Mouse (Mus musculus) hindbrain, embryonic 11.5 days (tissue): Measurements from ENCODE around the gene Pafah1b1. TPM values are rescaled to one million over a fixed set of nuclear protein-coding genes. Genes with fewer than 3 reads are reported as not detected.

Source experiments
- ATAC-seq: fragments of 200-750 bp; cut with Nextera tagmentation; 2 replicates; pipeline ENCODE4 v1.8.0; 2017; ENCODE audit warnings: mild to moderate bottlenecking, moderate TSS enrichment, moderate library complexity; ENCODE audit not compliant: low FRiP score
- DNase-seq: peaks from one replicate; pipeline ENCODE4 v3.0.0-alpha.2; 2015; ENCODE audit warnings: low spot score
- H3K27ac ChIP-seq: fragments of 300-500 bp; sonication (generic); 2 replicates; pipeline ENCODE4 v1.5.1; 2014; ENCODE audit warnings: mild to moderate bottlenecking, low read depth, low read length
- H3K27me3 ChIP-seq: fragments of 300-500 bp; sonication (generic); 2 replicates; pipeline ENCODE4 v1.6.1; 2014; ENCODE audit warnings: mild to moderate bottlenecking, low read length, moderate library complexity, mixed read lengths; ENCODE audit not compliant: control insufficient read depth, insufficient read depth
- H3K36me3 ChIP-seq: fragments of 300-500 bp; sonication (generic); 2 replicates; pipeline ENCODE4 v1.6.1; 2014; ENCODE audit warnings: mild to moderate bottlenecking, low read length, moderate library complexity, mixed read lengths; ENCODE audit not compliant: control insufficient read depth, insufficient read depth
- H3K4me1 ChIP-seq: fragments of 300-500 bp; sonication (generic); replicated peaks from 2 replicates; pipeline ENCODE4 v1.6.1; 2014; ENCODE audit warnings: low read length, mixed read lengths; ENCODE audit not compliant: control insufficient read depth, insufficient read depth
- H3K4me2 ChIP-seq: fragments of 300-500 bp; sonication (generic); replicated peaks from 2 replicates; pipeline ENCODE4 v1.6.1; 2014; ENCODE audit warnings: mild to moderate bottlenecking, low read depth, low read length
- H3K4me3 ChIP-seq: fragments of 300-500 bp; sonication (generic); 2 replicates; pipeline ENCODE4 v1.5.1; 2014; ENCODE audit warnings: low read depth, low read length
- H3K9ac ChIP-seq: fragments of 300-500 bp; sonication (generic); 2 replicates; pipeline ENCODE4 v1.6.1; 2014; ENCODE audit warnings: low read depth, low read length
- H3K9me3 ChIP-seq: fragments of 300-500 bp; sonication (generic); 2 replicates; pipeline ENCODE4 v1.6.1; 2016; ENCODE audit warnings: low read length; ENCODE audit not compliant: control insufficient read depth
- WGBS: fragments of 180-500 bp; shearing (Covaris S2); extraction: QIAGEN DNeasy Blood & Tissue Kit; methylation state at CpG from one replicate; pipeline ENCODE4 v1.1.7; 2014; 5-methylcytosine and 5-hydroxymethylcytosine counted together
- polyA plus RNA-seq: library from polyadenylated mRNA; unstranded; fragments of >200 nt; fragmentation: Nextera tagmentation; extraction: Ambion mirVana; gene quantifications from 2 replicates; pipeline ENCODE4 v1.2.1, GENCODE M21; 2014

Gene Pafah1b1
- polyA plus RNA-seq, 1 experiment from 2014 or later = 118 TPM

DNA sequence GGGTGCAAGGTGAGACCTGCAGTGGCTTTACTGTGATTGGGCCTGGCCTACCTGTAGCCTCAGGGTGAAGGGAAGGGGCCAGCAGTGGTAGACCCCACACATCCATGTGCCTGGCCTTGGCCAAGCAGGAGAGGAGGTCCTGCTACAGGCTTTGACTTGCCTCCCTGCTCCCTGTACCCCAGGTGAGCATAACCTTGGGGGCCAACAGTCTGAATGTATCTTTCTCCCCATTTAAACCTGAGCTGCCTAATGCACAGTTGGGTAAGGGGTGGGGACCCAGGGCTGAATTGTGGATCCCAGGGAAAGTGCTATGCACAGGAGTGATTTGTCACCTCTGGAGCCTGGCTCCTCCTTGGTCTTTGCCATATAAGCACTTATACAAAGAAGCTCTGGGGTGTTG, 54.3 kb downstream of the Pafah1b1 start:
- ATAC-seq = no peak
- DNase-seq = no peak
- Histone ChIP-seq H3K4me1 (no peaks in the 10 kb centered on the region), H3K9ac (no peak overlapping the region), H3K27ac (no peak overlapping the region), H3K27me3 (no peaks in the 10 kb centered on the region), H3K4me2 (no peak overlapping the region), H3K36me3 (peaks cover 8% of the 10 kb centered on the region; the same call in 1 of the 2 replicates), H3K9me3 (no peaks in the 10 kb centered on the region), H3K4me3 (no peak overlapping the region)

DNA sequence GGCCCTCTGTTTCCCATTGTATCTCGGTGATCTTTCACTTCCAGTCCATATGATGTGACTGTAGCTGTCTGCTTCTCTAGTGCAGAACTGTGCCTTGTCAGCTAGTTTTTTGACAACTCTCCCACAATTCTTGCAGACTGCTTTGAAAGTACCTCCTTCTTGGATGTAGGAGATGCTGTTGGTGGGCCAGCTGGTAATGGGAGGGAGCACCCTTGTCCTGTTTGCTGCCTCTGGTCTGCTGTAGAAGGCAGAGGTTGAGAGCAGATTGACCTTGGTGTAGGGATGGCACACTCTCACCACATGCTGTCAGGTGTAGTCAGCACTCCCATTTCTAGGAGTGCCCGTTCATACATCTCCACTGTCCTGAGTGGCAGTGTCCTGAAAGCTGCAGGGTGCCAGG, 55.5 kb downstream of the Pafah1b1 start:
- DNase-seq (no peak), ATAC-seq (no peak)
- no peaks in the 10 kb centered on the region for H3K9me3 ChIP-seq
- no peak overlapping the region for H3K4me2 ChIP-seq
- H3K4me1 ChIP-seq = no peaks in the 10 kb centered on the region
- peaks cover 8% of the 10 kb centered on the region; the same call in 1 of the 2 replicates for H3K36me3 ChIP-seq
- no peak overlapping the region for H3K27ac ChIP-seq
- H3K27me3 ChIP-seq = no peaks in the 10 kb centered on the region
- no peak overlapping the region for H3K9ac ChIP-seq
- WGBS = 95% methylated on average over 2 of the region's 2 CpGs
- no peak overlapping the region for H3K4me3 ChIP-seq

DNA sequence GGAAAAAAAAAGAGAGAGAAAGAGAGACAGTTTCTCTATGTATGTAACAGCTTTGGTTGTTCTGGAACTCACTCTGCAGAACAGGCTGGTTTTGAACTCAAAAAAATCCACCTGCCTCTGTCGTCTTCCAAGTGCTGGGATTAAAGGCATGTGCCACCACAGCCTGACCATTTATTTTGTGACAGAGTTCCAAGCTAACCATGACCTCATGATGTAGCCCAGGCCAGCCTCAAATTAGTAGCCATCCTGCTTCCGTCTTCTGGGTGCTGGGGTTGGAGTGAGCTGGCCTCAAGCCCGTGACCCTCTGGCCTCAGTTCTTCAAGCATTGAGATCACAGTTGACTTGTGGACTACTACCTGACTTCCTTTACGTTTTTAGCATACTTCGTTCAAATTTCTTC, 56.0 kb downstream of the Pafah1b1 start:
- no peak overlapping the region for H3K4me3 ChIP-seq
- DNase-seq (no peak), ATAC-seq (no peak)
- peaks cover 13% of the 10 kb centered on the region; the same call in 1 of the 2 replicates for H3K36me3 ChIP-seq
- no peaks in the 10 kb centered on the region for H3K9me3 ChIP-seq
- no peak overlapping the region for H3K4me2 ChIP-seq
- H3K27me3 ChIP-seq = no peaks in the 10 kb centered on the region
- no peak overlapping the region for H3K9ac ChIP-seq
- H3K4me1 ChIP-seq = no peaks in the 10 kb centered on the region
- no peak overlapping the region for H3K27ac ChIP-seq
- whole genome bisulfite sequencing = 90% methylated on average over 5 of the region's 5 CpGs

DNA sequence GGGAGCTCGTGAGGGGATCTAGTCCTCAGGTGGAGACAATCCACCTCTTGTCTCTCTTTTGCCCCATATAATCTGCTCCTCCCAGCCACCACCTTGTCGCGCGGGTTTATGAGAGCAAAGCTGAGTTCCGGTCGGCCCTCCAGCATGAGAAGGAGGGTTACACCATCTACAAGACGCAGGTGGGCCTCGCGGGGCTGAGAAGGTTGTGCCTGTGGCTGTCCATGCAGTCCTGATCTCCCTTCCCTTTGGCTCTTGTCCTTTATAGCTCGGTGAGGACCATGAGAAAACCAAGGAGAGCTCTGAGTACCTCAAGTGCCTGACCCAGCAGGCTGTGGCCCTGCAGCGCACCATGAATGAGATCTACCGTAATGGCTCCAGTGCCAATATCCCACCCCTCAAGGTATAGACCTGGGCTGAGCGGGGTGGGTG, 56.9 kb downstream of the Pafah1b1 start:
- Histone ChIP-seq H3K4me3 (no peak overlapping the region), H3K9ac (no peak overlapping the region), H3K27ac (no peak overlapping the region), H3K4me2 (no peak overlapping the region), H3K9me3 (no peaks in the 10 kb centered on the region), H3K36me3 (peaks cover 13% of the 10 kb centered on the region; the same call in 1 of the 2 replicates), H3K4me1 (no peaks in the 10 kb centered on the region), H3K27me3 (no peaks in the 10 kb centered on the region)
- ATAC-seq (no peak), DNase-seq (no peak)
- WGBS = 93% methylated on average over 13 of the region's 13 CpGs

DNA sequence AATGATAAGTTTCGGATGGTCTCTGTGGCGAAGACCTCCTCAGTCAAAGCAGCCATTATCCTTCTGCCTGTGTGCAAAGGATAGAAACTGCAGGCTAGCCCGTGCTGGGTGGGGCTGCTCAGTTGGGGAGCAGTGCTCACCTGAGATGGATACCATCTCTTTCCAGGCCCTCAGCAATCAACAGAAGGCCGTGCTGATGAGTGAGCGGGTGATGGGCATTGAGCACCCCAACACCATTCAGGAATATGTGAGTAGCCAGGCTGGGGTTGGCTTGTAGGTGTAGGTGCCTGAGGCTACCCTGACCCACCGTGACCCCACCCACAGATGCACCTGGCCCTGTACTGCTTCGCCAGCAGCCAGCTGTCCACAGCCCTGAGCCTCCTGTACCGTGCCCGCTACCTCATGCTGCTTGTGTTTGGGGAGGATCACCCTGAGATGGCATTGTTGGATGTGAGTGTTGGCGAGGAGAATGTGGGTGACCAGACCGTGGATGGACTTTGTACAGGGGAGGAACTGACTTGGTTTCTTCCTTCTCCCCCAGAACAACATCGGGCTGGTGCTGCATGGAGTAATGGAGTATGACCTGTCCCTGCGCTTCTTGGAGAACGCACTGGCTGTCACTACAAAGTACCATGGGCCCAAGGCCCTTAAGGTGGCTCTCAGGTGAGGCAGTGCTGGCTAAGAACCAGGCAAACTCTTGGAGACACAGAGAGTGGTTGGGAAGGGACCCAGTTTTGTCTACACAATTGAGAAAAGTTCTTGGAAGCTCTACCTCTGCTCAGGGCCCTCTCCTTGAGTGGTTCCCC, 57.5 kb downstream of the Pafah1b1 start:
- ATAC-seq (no peak), DNase-seq (no peak)
- Histone ChIP-seq H3K9me3 (no peaks in the 10 kb centered on the region), H3K9ac (no peak overlapping the region), H3K4me1 (no peaks in the 10 kb centered on the region), H3K4me3 (no peak overlapping the region), H3K27me3 (no peaks in the 10 kb centered on the region), H3K36me3 (peaks cover 16% of the 10 kb centered on the region; the same call in 1 of the 2 replicates), H3K4me2 (no peak overlapping the region), H3K27ac (no peak overlapping the region)
- WGBS = 95% methylated on average over 14 of the region's 14 CpGs

DNA sequence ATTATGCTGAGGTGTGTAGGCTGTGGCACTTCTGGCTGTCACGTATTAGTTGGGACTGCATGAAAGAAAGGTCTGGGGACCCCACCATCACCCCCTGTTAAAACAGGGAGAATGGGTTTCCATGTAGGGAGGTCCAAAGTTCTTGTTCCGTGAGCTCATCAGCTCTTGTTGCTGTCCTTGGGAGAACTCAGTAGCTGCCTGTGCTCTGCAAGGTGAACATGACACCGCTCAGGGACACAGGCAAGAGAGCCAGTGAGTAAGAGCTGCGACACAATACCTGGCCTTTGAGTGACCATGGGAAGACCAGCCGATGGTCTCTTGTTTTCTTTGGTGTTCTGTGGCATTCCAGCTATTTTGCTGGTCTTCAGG, 58.2 kb downstream of the Pafah1b1 start:
- no peak overlapping the region for H3K9ac ChIP-seq
- H3K4me3 ChIP-seq = no peak overlapping the region
- H3K36me3 ChIP-seq = peaks cover 16% of the 10 kb centered on the region
- H3K4me1 ChIP-seq = no peaks in the 10 kb centered on the region
- WGBS = 89% methylated on average over 5 of the region's 5 CpGs
- no peaks in the 10 kb centered on the region for H3K9me3 ChIP-seq
- DNase-seq (no peak), ATAC-seq (no peak)
- no peak overlapping the region for H3K27ac ChIP-seq
- no peak overlapping the region for H3K4me2 ChIP-seq
- no peaks in the 10 kb centered on the region for H3K27me3 ChIP-seq

DNA sequence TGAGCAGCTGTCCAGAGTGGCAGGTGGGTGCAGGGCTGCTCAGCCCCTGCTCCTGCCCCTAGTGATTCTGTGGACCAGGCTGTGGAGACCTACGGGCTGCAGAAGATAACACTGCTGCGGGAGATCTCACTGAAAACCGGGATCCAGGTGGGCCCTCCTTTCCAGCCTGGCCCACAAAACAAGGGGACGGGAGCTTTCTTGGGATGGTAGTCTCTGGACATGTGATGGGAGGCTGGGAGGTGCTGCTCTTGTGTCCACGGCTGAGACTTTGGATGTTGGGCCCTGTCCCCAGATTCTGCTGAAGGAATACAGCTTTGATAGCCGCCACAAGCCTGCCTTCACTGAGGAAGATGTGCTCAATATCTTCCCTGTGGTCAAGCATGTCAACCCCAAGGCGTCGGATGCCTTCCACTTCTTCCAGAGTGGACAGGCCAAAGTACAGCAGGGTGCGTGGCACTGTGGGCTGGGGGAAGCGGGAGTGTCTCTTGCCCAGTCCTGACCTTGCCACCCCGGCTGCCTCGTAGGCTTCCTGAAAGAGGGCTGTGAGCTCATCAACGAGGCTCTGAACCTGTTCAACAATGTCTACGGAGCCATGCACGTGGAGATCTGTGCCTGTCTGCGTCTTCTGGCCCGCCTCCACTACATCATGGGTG, 58.7 kb downstream of the Pafah1b1 start:
- no peak overlapping the region for H3K27ac ChIP-seq
- no peak overlapping the region for H3K4me2 ChIP-seq
- 96% methylated on average over 17 of the region's 17 CpGs for WGBS
- no peaks in the 10 kb centered on the region for H3K27me3 ChIP-seq
- no peak for DNase-seq
- peaks cover 19% of the 10 kb centered on the region for H3K36me3 ChIP-seq
- no peaks in the 10 kb centered on the region for H3K4me1 ChIP-seq
- ATAC-seq = no peak
- no peak overlapping the region for H3K4me3 ChIP-seq
- no peaks in the 10 kb centered on the region for H3K9me3 ChIP-seq
- no peak overlapping the region for H3K9ac ChIP-seq

DNA sequence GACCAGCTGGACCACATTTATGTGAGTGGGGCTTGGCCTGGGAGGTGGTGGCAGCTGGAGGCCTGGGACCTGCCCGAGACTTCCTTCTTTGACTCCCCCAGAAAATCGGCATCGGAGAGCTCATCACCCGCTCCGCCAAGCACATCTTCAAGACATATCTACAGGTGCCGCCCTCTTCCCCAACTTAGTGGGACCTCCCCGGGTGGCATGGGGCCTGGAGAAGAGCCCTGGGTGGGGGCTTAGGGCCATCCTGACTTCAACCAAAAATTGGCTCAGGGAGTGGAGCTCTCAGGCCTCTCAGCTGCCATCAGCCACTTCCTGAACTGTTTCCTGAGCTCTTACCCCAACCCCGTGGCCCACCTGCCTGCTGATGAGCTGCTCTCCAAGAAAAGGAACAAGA, 59.6 kb downstream of the Pafah1b1 start:
- 95% methylated on average over 8 of the region's 8 CpGs for WGBS
- Histone ChIP-seq H3K4me2 (no peak overlapping the region), H3K27ac (no peak overlapping the region), H3K27me3 (no peaks in the 10 kb centered on the region), H3K9me3 (no peaks in the 10 kb centered on the region), H3K36me3 (peaks cover 24% of the 10 kb centered on the region), H3K9ac (no peak overlapping the region), H3K4me3 (no peak overlapping the region), H3K4me1 (no peaks in the 10 kb centered on the region)
- DNase-seq = no peak
- ATAC-seq = no peak

DNA sequence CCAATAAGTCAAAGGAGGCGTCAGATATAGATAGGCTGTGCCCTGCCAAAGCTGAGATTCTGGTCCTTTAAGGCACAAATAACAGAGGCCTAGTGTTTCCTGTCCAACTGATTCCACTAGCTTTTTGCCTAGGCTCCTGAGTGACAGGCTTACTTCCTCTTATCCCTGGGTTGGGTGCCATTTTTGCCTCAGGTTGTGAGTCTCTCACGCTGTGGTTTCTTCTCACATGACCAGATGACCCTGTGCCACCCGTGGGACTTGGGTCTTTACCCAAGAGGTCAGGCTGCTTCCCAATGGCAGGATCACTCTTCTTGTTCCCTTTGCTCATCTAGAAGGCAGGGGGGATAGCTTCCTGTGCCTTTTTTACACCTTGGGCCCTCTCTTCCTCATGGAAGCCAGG, 60.2 kb downstream of the Pafah1b1 start:
- Histone ChIP-seq H3K4me1 (no peaks in the 10 kb centered on the region), H3K4me2 (no peak overlapping the region), H3K9ac (no peak overlapping the region), H3K27me3 (no peaks in the 10 kb centered on the region), H3K4me3 (no peak overlapping the region), H3K27ac (no peak overlapping the region), H3K9me3 (no peaks in the 10 kb centered on the region), H3K36me3 (peaks cover 29% of the 10 kb centered on the region)
- DNase-seq (no peak), ATAC-seq (no peak)
- WGBS = 96% methylated on average over 3 of the region's 3 CpGs
